Mouse (Mus musculus): ENCODE data around the gene Bgn. TPM values are rescaled to one million over a fixed set of nuclear protein-coding genes. Genes with fewer than 3 reads are reported as not detected.
"Not testable (repeated sequence)": the region's sequence is repeated elsewhere in the genome, so short reads cannot be mapped to it uniquely, and the experiment has no call there.

Gene Bgn
- polyA plus RNA-seq, 1 experiment from 2014 or later, result 43.0 TPM

- no peak for TF ChIP-seq CTCF (IDR thresholded peaks at IDR 0.05; ENCODE audit: low read depth)
- H3K27me3 ChIP-seq (replicated peaks; ENCODE audit: control insufficient read depth, insufficient read depth, low read length), result no peaks in the 10 kb centered on the region
- no peak for ATAC-seq
- WGBS, result 77% methylated on average over 1 of the region's 1 CpGs
- H3K9me3 ChIP-seq (ENCODE audit: control insufficient read depth), result no peaks in the 10 kb centered on the region
- H3K36me3 ChIP-seq (ENCODE audit: control insufficient read depth, insufficient read depth), result no peaks in the 10 kb centered on the region
- no peak overlapping the region for H3K9ac ChIP-seq (ENCODE audit: low read depth, low read length)
- no peaks in the 10 kb centered on the region for H3K4me1 ChIP-seq (replicated peaks; ENCODE audit: control insufficient read depth, insufficient read depth, low read length)
- H3K27ac ChIP-seq (ENCODE audit: low read depth, low read length), result no peak overlapping the region
- H3K4me2 ChIP-seq (replicated peaks; ENCODE audit: low read depth), result peak overlapping the region; percentile 35
- peak overlapping the region; percentile 21 for H3K4me3 ChIP-seq (ENCODE audit: low read depth, low read length)
Observed at GRCm38 (mm10) chrX:73484076-73484475, 674 bp downstream of the Bgn start.

GRCm38 (mm10) chrX:73484870-73485269 lies 1.5 kb downstream of the Bgn start:
- no peak for ATAC-seq
- Histone ChIP-seq H3K27ac (ENCODE audit: low read depth, low read length) (no peak overlapping the region), H3K9me3 (ENCODE audit: control insufficient read depth) (no peaks in the 10 kb centered on the region), H3K36me3 (ENCODE audit: control insufficient read depth, insufficient read depth) (no peaks in the 10 kb centered on the region), H3K27me3 (replicated peaks; ENCODE audit: control insufficient read depth, insufficient read depth, low read length) (no peaks in the 10 kb centered on the region), H3K4me1 (replicated peaks; ENCODE audit: control insufficient read depth, insufficient read depth, low read length) (no peaks in the 10 kb centered on the region), H3K4me2 (replicated peaks; ENCODE audit: low read depth) (peak overlapping the region; percentile 35; the same call in 1 of the 2 replicates), H3K4me3 (ENCODE audit: low read depth, low read length) (no peak overlapping the region), H3K9ac (ENCODE audit: low read depth, low read length) (no peak overlapping the region)
- TF ChIP-seq CTCF (IDR thresholded peaks at IDR 0.05; ENCODE audit: low read depth), result no peak
- 75% methylated on average over 4 of the region's 4 CpGs for WGBS

GRCm38 (mm10) chrX:73486920-73487319 lies 3.5 kb downstream of the Bgn start:
- WGBS, result 72% methylated on average over 5 of the region's 5 CpGs
- Histone ChIP-seq H3K4me1 (replicated peaks; ENCODE audit: control insufficient read depth, insufficient read depth, low read length) (no peaks in the 10 kb centered on the region), H3K9ac (ENCODE audit: low read depth, low read length) (no peak overlapping the region), H3K4me3 (ENCODE audit: low read depth, low read length) (no peak overlapping the region), H3K27me3 (replicated peaks; ENCODE audit: control insufficient read depth, insufficient read depth, low read length) (no peaks in the 10 kb centered on the region), H3K27ac (ENCODE audit: low read depth, low read length) (no peak overlapping the region), H3K36me3 (ENCODE audit: control insufficient read depth, insufficient read depth) (no peaks in the 10 kb centered on the region), H3K9me3 (ENCODE audit: control insufficient read depth) (no peaks in the 10 kb centered on the region), H3K4me2 (replicated peaks; ENCODE audit: low read depth) (no peak overlapping the region)
- TF ChIP-seq CTCF (IDR thresholded peaks at IDR 0.05; ENCODE audit: low read depth), result no peak
- no peak for ATAC-seq

GRCm38 (mm10) chrX:73490186-73490585 lies 6.8 kb downstream of the Bgn start:
- H3K4me2 ChIP-seq (replicated peaks; ENCODE audit: low read depth), result no peak overlapping the region
- no peaks in the 10 kb centered on the region for H3K4me1 ChIP-seq (replicated peaks; ENCODE audit: control insufficient read depth, insufficient read depth, low read length)
- no peak overlapping the region for H3K4me3 ChIP-seq (ENCODE audit: low read depth, low read length)
- H3K36me3 ChIP-seq (ENCODE audit: control insufficient read depth, insufficient read depth), result no peaks in the 10 kb centered on the region
- no peak for ATAC-seq
- WGBS, result 59% methylated on average over 4 of the region's 4 CpGs
- H3K27me3 ChIP-seq (replicated peaks; ENCODE audit: control insufficient read depth, insufficient read depth, low read length), result no peaks in the 10 kb centered on the region
- no peak overlapping the region for H3K9ac ChIP-seq (ENCODE audit: low read depth, low read length)
- H3K27ac ChIP-seq (ENCODE audit: low read depth, low read length), result no peak overlapping the region
- H3K9me3 ChIP-seq (ENCODE audit: control insufficient read depth), result no peaks in the 10 kb centered on the region
- no peak for TF ChIP-seq CTCF (IDR thresholded peaks at IDR 0.05; ENCODE audit: low read depth)

- Histone ChIP-seq H3K27ac (ENCODE audit: low read depth, low read length) (no peak overlapping the region), H3K4me2 (replicated peaks; ENCODE audit: low read depth) (no peak overlapping the region), H3K4me1 (replicated peaks; ENCODE audit: control insufficient read depth, insufficient read depth, low read length) (no peaks in the 10 kb centered on the region), H3K9me3 (ENCODE audit: control insufficient read depth) (no peaks in the 10 kb centered on the region), H3K4me3 (ENCODE audit: low read depth, low read length) (no peak overlapping the region), H3K9ac (ENCODE audit: low read depth, low read length) (no peak overlapping the region), H3K27me3 (replicated peaks; ENCODE audit: control insufficient read depth, insufficient read depth, low read length) (no peaks in the 10 kb centered on the region), H3K36me3 (ENCODE audit: control insufficient read depth, insufficient read depth) (no peaks in the 10 kb centered on the region)
- ATAC-seq, result no peak
- 78% methylated on average over 3 of the region's 3 CpGs for WGBS
- peak; percentile 46 for TF ChIP-seq CTCF (IDR thresholded peaks at IDR 0.05; ENCODE audit: low read depth)
Observed at GRCm38 (mm10) chrX:73490804-73491203, 7.4 kb downstream of the Bgn start.

- not testable (repeated sequence) for H3K9ac ChIP-seq (ENCODE audit: low read depth, low read length); H3K4me1 ChIP-seq (replicated peaks; ENCODE audit: control insufficient read depth, insufficient read depth, low read length); H3K4me2 ChIP-seq (replicated peaks; ENCODE audit: low read depth); H3K27me3 ChIP-seq (replicated peaks; ENCODE audit: control insufficient read depth, insufficient read depth, low read length); H3K9me3 ChIP-seq (ENCODE audit: control insufficient read depth); H3K27ac ChIP-seq (ENCODE audit: low read depth, low read length); H3K4me3 ChIP-seq (ENCODE audit: low read depth, low read length); H3K36me3 ChIP-seq (ENCODE audit: control insufficient read depth, insufficient read depth)
- TF ChIP-seq CTCF (IDR thresholded peaks at IDR 0.05; ENCODE audit: low read depth), result peak; percentile 77
- 15% methylated on average over 1 of the region's 2 CpGs for WGBS
- ATAC-seq, result 0 out of 2 replicates have a peak, but pooled peaks have one; percentile 63
Observed at GRCm38 (mm10) chrX:73493567-73493966, 10.2 kb downstream of the Bgn start.

- H3K36me3 ChIP-seq (ENCODE audit: control insufficient read depth, insufficient read depth), result no peaks in the 10 kb centered on the region
- no peak overlapping the region for H3K4me3 ChIP-seq (ENCODE audit: low read depth, low read length)
- no peaks in the 10 kb centered on the region for H3K9me3 ChIP-seq (ENCODE audit: control insufficient read depth)
- no peak overlapping the region for H3K9ac ChIP-seq (ENCODE audit: low read depth, low read length)
- no peak overlapping the region for H3K27ac ChIP-seq (ENCODE audit: low read depth, low read length)
- no peak for TF ChIP-seq CTCF (IDR thresholded peaks at IDR 0.05; ENCODE audit: low read depth)
- H3K27me3 ChIP-seq (replicated peaks; ENCODE audit: control insufficient read depth, insufficient read depth, low read length), result no peaks in the 10 kb centered on the region
- no peak overlapping the region for H3K4me2 ChIP-seq (replicated peaks; ENCODE audit: low read depth)
- 88% methylated on average over 4 of the region's 4 CpGs for WGBS
- H3K4me1 ChIP-seq (replicated peaks; ENCODE audit: control insufficient read depth, insufficient read depth, low read length), result no peaks in the 10 kb centered on the region
- no peak for ATAC-seq
Observed at GRCm38 (mm10) chrX:73496746-73497145, 13.3 kb downstream of the Bgn start.

Measured in intestine, postnatal 0 days (tissue).